Mouse (Mus musculus) spleen, adult 2 months (tissue): ENCODE results near the gene Rdh19.

ENCODE experiments used
- CTCF ChIP-seq: fragments of 200-500 bp; IDR thresholded peaks from 2 replicates; pipeline ENCODE4 v1.5.1; 2011; ENCODE audit warnings: mild to moderate bottlenecking, inconsistent platforms; ENCODE audit not compliant: insufficient read depth, insufficient read length, insufficient replicate concordance; ENCODE audit errors: extremely low read depth
- POLR2A ChIP-seq: fragments of 200-500 bp; IDR thresholded peaks from 2 replicates; pipeline ENCODE4 v1.6.1; 2011; ENCODE audit warnings: low read depth, low read length, inconsistent platforms

- TF ChIP-seq POLR2A (no peak), CTCF (no peak)
Measured at GRCm38 (mm10) chr10:127903116-127903515, 53.4 kb downstream of the Rdh19 start.
